Mouse (Mus musculus): ENCODE data around the gene Tubb2b.
A peak's percentile ranks its signal among the peaks of the same experiment; 100 is the strongest.

The Tubb2b gene

GRCm38 (mm10) chr13:34130226-34130731, at the start of gene Tubb2b:
TSS of gene Tubb2b (minus strand) at chr13:34130466.
- DNase-seq = peak; percentile 86

GRCm38 (mm10) chr13:34174025-34174424, 43.8 kb upstream of the Tubb2b start:
- no peak for DNase-seq

- DNase-seq = no peak
Observed at GRCm38 (mm10) chr13:34163304-34163975, 33.2 kb upstream of the Tubb2b start.

- peak; percentile 93 for DNase-seq
Observed at GRCm38 (mm10) chr13:34162491-34163303, 32.4 kb upstream of the Tubb2b start, which contains the start of gene Psmg4. TSS of gene Psmg4 (plus strand) at chr13:34162964.

GRCm38 (mm10) chr13:34159926-34160325, 29.7 kb upstream of the Tubb2b start:
- DNase-seq = no peak

- DNase-seq = no peak
Observed at GRCm38 (mm10) chr13:34157596-34158157, 27.4 kb upstream of the Tubb2b start.

GRCm38 (mm10) chr13:34156840-34157185, 26.5 kb upstream of the Tubb2b start:
- peak; percentile 57 for DNase-seq

GRCm38 (mm10) chr13:34156133-34156839, 26.0 kb upstream of the Tubb2b start:
- DNase-seq = no peak

- peak; percentile 76 for DNase-seq
Observed at GRCm38 (mm10) chr13:34154931-34155272, 24.6 kb upstream of the Tubb2b start.

GRCm38 (mm10) chr13:34154217-34154930, 24.1 kb upstream of the Tubb2b start:
- DNase-seq = peak; percentile 77

GRCm38 (mm10) chr13:34153254-34154011, 23.2 kb upstream of the Tubb2b start:
- DNase-seq = no peak

- DNase-seq = no peak
Observed at GRCm38 (mm10) chr13:34152695-34153094, 22.4 kb upstream of the Tubb2b start.

GRCm38 (mm10) chr13:34151425-34151824, 21.2 kb upstream of the Tubb2b start:
- DNase-seq = no peak

GRCm38 (mm10) chr13:34150271-34151027, 20.2 kb upstream of the Tubb2b start:
- peak; percentile 71 for DNase-seq

GRCm38 (mm10) chr13:34149463-34150176, 19.4 kb upstream of the Tubb2b start:
- DNase-seq = no peak

GRCm38 (mm10) chr13:34148767-34149392, 18.6 kb upstream of the Tubb2b start:
- peak; percentile 59 for DNase-seq

- no peak for DNase-seq
Observed at GRCm38 (mm10) chr13:34148181-34148580, 17.9 kb upstream of the Tubb2b start.

- DNase-seq = no peak
Observed at GRCm38 (mm10) chr13:34146916-34147315, 16.6 kb upstream of the Tubb2b start.

GRCm38 (mm10) chr13:34143389-34143788, 13.1 kb upstream of the Tubb2b start:
- no peak for DNase-seq

GRCm38 (mm10) chr13:34136605-34137004, 6.3 kb upstream of the Tubb2b start:
- peak; percentile 48 for DNase-seq

Measured in right cerebral cortex, postnatal 14 days (tissue).